Mouse (Mus musculus) cerebellum, postnatal 14 days (tissue): ENCODE data around the gene Hist2h4.
"Not testable (repeated sequence)": the region's sequence is repeated elsewhere in the genome, so short reads cannot be mapped to it uniquely, and the experiment has no call there.

Experiments used
- DNase-seq, 2 experiments: peaks; one replicate each; pipeline ENCODE4 v3.0.0; 2021; ENCODE audit warnings: mixed read lengths in 2 of 2

Gene Hist2h4

GRCm38 (mm10) chr3:96262979-96263550, at the start of gene Hist2h4:
Hist2h4 (minus strand) TSS chr3:96263311.
- peak; percentile 96 to 99 for DNase-seq

GRCm38 (mm10) chr3:96312341-96313098, 49.4 kb upstream of the Hist2h4 start:
- no peak for DNase-seq

DNA sequence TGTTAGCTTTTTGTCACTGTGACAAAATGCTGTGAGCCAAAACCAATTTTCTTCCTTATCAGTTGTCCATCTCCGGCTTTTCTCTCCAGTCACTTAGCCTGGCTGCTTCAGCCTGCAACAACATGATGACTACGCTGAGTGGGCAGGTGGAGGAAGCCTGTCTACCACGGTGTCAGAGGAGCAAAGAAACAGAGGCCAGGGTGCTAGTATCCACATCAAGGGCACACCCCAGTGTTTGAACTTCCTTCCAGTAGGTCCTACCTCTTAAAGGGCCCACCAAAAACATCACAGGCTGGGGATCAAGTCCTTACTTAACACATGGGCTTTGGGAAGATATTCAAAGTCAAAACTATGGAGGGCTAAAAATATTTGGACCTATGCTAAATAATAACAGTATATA, 46.3 kb upstream of the Hist2h4 start:
- DNase-seq: no peak

- no peak for DNase-seq
Observed at GRCm38 (mm10) chr3:96306506-96306905, 43.4 kb upstream of the Hist2h4 start.

DNA sequence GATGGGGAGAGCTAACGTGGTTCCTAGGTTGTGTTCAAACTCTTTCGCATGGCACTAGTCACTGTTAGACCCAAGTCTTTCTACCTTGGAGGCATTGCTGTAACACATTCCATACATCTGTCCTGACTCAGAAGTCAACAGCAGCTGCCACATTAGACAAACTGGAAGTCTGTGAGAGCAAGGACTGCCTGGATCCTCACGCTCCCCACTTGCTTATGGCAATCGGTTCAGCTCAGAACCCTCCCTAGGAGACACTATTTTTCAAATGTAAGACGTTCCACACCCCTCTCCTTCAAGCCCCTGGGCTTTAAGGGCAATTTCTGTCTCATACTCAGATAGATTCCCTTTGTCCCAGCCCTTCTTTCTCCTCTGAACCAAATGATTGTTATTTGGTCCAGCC, 39.0 kb upstream of the Hist2h4 start:
- no peak for DNase-seq

DNA sequence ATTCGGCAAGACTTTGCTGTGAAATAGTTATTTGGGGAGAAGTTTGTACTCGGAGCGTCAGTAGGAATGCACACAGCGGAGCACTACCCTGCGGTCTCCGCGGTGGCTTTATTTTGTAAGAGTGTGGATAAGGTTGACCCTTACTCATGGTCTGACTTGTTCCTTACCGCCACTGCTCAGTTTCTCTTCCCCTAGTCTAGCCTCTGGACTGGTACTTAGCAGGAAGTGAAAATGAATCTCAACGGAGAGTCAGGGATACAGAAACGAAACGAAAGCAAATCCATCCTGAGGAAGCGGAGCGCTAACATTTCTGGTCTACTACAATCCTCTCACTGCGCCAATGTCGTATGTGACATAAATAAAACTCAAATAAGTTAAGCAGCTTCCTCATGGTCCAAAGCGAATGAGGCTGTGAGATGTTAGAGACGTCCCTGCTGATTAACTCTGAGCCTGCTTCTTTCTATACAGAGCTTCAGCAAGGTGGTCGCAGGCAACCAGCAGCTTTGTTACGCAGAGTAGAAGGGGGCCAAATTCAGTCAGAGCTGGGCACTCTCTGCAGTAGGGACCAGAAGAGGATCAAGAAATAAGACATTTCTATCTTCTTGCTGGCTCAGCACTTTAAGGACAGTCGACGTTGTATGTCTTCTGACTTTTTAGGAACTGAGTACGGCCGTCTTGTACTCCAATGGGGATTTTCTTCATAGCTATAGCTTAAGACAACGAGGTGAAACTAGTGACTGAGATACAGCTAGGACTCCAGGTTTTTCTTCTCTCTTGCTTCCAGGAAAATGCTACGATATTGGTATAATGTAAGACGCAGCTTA, 37.8 kb upstream of the Hist2h4 start:
- DNase-seq: no peak

- no peak for DNase-seq
Observed at GRCm38 (mm10) chr3:96299562-96299961, 36.5 kb upstream of the Hist2h4 start.

DNA sequence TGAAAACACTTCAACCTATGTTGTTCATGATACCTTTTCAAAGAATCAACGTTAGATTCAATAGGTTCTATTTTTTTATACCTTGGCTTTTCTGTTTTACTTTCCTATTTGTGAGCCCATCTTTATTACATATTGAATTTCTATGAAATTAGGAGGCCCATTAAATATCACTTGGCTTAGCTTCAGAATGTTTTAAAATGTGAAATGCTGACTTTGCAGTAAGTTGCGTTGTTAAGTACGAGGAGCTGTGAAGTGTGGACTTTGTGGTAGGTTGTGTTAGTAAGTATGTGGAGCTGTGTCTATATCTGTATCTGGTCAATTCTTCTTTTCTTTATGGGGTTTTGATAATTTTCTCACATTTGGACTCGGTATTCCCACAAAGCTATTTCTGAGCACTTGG, 35.2 kb upstream of the Hist2h4 start:
- DNase-seq: no peak

GRCm38 (mm10) chr3:96293787-96294186, 30.7 kb upstream of the Hist2h4 start, which contains the start of gene Fcgr1:
Fcgr1 (minus strand) TSS chr3:96293969.
- no peak for DNase-seq

GRCm38 (mm10) chr3:96293368-96293767, 30.3 kb upstream of the Hist2h4 start:
- no peak for DNase-seq

DNA sequence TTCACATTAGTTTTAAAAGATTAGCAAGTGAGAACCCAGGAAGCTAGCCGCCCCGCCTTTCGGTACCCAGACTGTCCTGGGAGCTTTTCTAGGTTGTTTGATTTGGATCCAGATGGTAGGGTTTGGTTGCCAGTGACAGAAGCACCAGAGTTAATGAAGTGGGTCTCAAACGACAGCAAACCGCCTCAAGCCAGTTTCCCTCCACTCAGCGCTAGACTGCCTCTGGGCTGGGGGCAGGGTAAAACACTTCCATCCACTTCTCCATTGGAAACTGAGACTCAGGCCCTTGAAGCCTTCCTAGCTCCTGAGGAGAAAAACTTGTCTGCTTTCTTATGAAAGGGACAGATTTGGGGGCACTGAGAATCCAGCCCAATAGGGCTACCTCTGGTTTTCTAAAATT, 29.5 kb upstream of the Hist2h4 start:
- no peak for DNase-seq

DNA sequence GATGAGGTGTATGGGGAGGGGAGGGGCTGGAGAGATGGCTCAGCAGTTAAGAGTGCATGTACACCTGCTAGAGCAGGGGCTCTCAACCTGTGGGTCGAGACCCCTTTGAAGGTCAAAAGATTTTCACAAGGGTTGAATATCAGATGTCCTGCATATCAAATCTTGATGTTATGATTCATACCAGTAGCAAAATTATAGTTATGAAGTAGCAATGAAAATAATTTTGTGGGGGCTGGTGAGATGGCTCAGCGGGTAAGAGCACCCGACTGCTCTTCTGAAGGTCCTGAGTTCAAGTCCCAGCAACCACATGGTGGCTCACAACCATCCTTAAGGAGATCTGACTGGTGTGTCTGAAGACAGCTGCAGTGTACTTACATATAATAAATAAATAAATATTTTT, 27.6 kb upstream of the Hist2h4 start:
- not testable (repeated sequence) for DNase-seq

DNA sequence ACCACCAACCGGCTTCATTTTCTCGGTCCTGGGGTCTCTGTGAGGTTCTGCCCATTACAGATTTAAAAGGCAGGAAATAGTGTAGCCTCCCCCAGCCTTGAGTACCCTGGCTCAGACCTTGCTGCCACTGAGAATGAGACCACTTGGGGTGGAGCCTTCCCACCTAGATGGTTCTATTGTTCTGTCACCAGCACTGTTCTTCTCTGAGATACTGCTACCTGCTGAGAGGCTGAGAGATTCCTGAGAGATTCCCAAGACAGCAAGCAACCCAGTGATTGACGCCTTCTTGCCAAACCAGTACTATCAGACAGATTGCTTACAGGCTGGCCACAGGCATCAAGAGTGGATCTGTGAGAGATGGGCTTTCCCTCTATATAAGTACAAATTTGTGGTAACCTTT, 26.1 kb upstream of the Hist2h4 start:
- no peak for DNase-seq

- DNase-seq: not testable (repeated sequence)
Observed at GRCm38 (mm10) chr3:96287334-96287733, 24.2 kb upstream of the Hist2h4 start.

GRCm38 (mm10) chr3:96284457-96284856, 21.3 kb upstream of the Hist2h4 start:
- DNase-seq: peak in 1 of 2 experiments; percentile 30

DNA sequence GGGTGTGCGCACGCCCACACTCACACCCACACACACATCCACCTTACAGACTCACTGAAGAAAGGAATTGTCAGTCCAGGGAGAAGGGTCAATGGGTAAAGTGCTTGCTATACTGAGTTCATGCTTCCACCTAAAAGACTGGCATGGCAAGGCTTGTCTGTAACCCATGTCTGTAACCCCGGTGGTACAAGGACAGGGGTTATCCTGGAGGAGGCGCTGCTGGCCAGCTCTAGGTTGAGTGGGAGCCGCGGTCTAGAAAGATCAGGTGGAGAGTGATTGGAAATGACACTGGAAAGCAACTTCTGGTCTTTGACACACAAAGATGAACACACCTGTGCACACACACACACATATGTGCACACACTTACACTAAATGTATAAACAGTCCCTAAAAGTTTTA, 17.5 kb upstream of the Hist2h4 start:
- DNase-seq: no peak

DNA sequence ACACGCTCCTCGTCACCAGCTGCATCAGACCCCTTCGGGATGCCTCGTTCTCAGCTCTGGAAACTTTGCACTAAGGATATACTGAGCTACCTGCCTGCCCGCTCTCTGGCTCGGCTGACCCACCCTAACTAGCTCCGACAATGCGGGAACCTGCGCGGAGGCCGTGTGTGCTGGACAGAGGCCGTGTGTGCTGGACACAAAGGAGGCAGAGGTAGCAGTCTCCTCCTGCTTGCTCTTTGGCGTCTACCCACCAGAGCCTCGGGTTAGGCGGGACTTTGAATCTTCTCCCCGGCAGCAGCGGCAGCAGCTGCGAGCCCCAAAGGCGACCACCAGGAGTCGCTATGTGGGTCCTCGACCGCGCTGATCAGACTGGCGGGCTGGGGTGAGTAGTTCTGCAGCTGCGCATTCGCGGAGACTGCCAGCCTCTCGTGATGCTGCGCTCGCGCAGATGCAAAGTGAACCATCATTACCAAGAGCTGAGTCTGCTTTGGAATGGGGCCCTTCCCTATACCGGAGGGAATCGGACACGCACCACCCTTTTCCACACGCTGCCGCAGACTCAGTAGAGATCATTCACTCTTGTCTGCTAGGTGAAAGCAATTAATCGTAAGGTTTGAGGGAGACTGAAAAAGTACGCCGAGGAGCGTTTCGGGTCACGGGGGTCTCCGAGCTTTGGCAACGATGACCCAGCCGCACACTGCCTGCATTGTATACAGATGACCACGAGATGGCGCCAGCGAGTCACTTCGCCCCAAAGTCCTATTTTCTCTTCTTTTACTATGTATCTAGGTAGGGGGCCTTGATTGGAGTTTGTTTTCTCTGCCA, 14.9 kb upstream of the Hist2h4 start:
- peak; percentile 92 to 94 for DNase-seq

- DNase-seq: peak in 1 of 2 experiments; percentile 53
Observed at GRCm38 (mm10) chr3:96277428-96277799, 14.3 kb upstream of the Hist2h4 start.

DNA sequence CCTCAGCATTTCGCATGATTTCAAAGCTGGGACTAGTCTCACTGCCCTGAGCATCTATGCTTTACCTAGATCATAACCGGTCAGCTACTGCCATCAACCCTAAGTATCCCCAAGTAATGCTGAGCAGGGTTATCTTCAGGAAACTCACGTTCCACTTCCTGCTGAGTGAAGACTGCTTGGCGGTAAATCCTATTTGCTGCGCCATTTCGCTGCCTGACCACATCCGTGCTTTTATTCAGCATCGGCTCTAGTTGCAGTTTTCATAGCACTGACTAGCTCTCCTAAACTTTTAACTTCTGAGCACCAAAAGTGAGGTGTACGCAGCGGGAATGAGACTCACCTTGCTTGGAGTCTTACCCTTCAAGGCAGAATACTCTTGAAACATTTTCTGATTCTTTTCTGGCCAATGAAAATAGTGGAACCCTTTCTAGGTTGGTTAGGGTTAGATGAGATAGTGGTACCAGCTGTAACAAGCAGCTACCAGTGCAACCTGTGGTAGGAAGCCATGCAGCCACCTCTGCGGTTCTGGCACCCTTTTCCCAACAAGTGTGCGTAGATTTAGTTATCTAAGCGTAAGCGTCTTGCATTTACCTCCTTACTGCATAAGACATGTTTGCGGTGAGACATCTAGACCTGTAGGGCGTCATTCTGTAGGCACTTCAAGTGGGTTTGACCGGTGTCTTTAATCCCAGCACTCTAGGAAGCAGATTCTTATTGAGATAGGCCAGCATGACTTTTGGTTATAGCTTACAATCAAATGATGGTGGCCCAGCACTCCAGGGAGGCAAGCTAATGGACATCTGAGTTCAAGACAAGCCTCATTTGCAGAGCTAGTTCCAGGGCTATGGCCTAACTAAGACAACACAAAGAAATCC, 10.7 kb upstream of the Hist2h4 start:
- DNase-seq: no peak

- peak; percentile 88 to 93 for DNase-seq
Observed at GRCm38 (mm10) chr3:96269511-96270474, 6.7 kb upstream of the Hist2h4 start, which contains the start of gene Hist2h2bb. Hist2h2bb (plus strand) TSS chr3:96269752.
